Mouse (Mus musculus) hindbrain, embryonic 10.5 days (tissue): ENCODE measurements at regions not wholly inside any gene's neighbourhood (a gene's known extent, or its start where the extent isn't known, plus 50 kb on each side); places are given as distances from the start of the nearest gene placed in this dataset.

Source experiments
- DNase-seq: peaks from one replicate; pipeline ENCODE4 v3.0.0-alpha.2; 2017; ENCODE audit warnings: low spot score
- H3K27ac ChIP-seq: fragments of 300-500 bp; sonication (generic); 2 replicates; pipeline ENCODE4 v1.5.1; 2016; ENCODE audit warnings: mild to moderate bottlenecking, moderate library complexity
- H3K27me3 ChIP-seq: fragments of 300-500 bp; sonication (generic); 2 replicates; pipeline ENCODE4 v1.6.1; 2016; ENCODE audit warnings: mild to moderate bottlenecking; ENCODE audit not compliant: poor library complexity, insufficient read depth, severe bottlenecking
- H3K36me3 ChIP-seq: fragments of 300-500 bp; sonication (generic); 2 replicates; pipeline ENCODE4 v1.6.1; 2016; ENCODE audit warnings: mild to moderate bottlenecking, moderate library complexity
- H3K4me1 ChIP-seq: fragments of 300-500 bp; sonication (generic); replicated peaks from 2 replicates; pipeline ENCODE4 v1.6.1; 2016; ENCODE audit warnings: mild to moderate bottlenecking
- H3K4me3 ChIP-seq: fragments of 300-500 bp; sonication (generic); 2 replicates; pipeline ENCODE4 v1.5.1; 2016; ENCODE audit warnings: mild to moderate bottlenecking, moderate library complexity
- H3K9me3 ChIP-seq: fragments of 300-500 bp; sonication (generic); 2 replicates; pipeline ENCODE4 v1.6.1; 2016; ENCODE audit warnings: mild to moderate bottlenecking, moderate library complexity
- WGBS: fragments of 180-500 bp; shearing (Covaris S2); methylation state at CpG from one replicate; pipeline ENCODE4 v1.1.7; 2016; 5-methylcytosine and 5-hydroxymethylcytosine counted together

DNA sequence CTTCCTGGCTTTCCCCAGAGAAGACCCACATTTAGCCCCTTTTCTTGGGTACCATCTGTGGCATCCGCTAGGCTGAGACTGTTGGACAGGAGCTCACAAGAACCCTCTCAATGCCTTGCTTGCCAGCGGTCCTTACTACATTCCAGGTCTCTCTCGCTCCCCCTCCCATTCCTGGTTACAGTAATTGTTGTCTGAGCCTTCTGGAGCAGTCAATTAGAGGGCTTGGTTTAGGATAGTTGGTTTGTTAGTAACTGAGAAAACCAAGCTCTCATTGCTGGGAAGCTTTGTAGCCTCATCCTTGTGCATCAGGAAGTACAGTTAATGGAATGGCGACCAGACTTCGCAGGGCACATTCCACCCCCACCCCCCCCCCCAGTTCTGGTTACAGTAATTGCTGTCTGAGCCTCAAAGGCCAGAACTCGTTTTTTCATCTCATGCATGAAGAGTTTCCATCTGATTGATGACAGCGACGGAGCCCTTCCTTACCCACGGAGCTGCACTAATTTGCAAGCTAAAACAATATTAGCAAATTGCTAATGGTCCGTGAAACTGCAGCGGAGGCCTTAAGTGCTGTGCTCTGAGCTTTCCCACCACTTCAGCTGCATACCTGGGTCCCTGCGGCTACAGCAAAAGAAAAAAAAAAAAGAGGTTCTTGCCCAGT is 239.6 kb upstream of the Zdhhc25 start:
- Histone ChIP-seq H3K4me3 (no peak overlapping the region), H3K4me1 (peaks cover 22% of the 10 kb centered on the region), H3K9me3 (no peaks in the 10 kb centered on the region), H3K27me3 (no peaks in the 10 kb centered on the region), H3K36me3 (no peaks in the 10 kb centered on the region), H3K27ac (no peak overlapping the region)
- 52% methylated on average over 12 of the region's 12 CpGs for WGBS
- DNase-seq: no peak

DNA sequence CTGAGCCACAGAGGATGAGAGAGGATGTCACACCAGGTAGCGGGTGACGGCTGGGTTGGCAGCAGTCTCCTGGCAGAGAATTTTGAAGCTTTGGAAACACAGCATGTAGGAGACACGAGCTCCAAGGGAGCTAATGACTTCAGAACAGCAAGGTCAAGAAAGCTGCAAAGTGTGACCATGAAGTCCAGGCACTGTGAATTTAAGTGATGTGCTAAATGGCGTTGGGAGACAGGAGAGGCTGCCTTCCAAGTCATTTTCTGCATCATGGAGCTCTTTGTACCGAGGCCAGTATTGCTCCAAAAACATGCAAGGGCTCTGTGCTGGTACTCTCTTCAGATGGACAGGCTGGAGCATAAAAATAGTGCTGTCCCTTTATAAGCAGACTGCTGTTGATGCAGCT is 238.8 kb upstream of the Zdhhc25 start:
- 67% methylated on average over 5 of the region's 5 CpGs for WGBS
- H3K36me3 ChIP-seq: no peaks in the 10 kb centered on the region
- no peaks in the 10 kb centered on the region for H3K9me3 ChIP-seq
- H3K4me1 ChIP-seq: peaks cover 22% of the 10 kb centered on the region
- no peak for DNase-seq
- peak overlapping the region; percentile 13; the same call in 1 of the 2 replicates for H3K27ac ChIP-seq
- no peak overlapping the region for H3K4me3 ChIP-seq
- H3K27me3 ChIP-seq: no peaks in the 10 kb centered on the region

DNA sequence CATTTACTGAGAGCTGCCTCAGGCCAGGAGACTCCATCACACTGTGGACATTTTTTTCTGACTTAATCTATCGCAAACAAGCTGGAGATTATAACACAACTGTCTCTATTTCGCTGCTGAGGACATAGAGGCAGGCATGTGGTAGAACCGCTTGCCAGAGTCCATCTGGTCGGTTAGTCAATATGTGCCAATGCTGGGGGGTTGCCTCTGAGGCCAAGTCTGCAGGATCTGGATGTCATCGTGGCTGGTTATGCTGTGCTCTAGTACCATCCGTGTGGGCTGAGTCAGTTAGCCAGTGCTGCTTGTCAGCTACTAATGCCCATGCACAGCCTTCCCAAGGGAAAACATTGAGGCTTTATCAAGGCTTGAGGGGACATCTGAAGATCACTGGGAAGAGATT is 237.1 kb upstream of the Zdhhc25 start:
- Histone ChIP-seq H3K4me1 (peaks cover 22% of the 10 kb centered on the region), H3K36me3 (no peaks in the 10 kb centered on the region), H3K9me3 (no peaks in the 10 kb centered on the region), H3K27me3 (no peaks in the 10 kb centered on the region), H3K27ac (no peak overlapping the region), H3K4me3 (no peak overlapping the region)
- DNase-seq: no peak
- 76% methylated on average over 6 of the region's 6 CpGs for WGBS

DNA sequence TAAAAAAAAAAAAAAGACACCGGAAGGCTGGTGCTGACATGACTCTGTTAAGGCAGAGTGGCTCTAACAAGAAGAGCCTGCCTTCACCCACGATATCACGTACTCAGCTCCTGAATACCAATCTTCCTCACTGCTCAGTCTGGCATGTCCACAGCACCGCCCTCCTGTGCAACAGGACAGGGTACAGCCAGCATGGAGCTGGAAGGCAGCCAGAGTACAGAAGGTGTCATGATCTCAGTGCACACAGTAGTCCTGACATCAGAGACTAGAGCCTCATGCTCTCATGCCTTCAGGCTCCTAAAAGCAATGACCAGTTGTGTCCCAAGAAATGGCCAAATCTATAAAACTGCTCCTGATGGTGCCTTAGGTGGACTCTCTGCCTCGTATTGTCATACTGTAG is 229.7 kb upstream of the Zdhhc25 start:
- no peak for DNase-seq
- H3K27me3 ChIP-seq: no peaks in the 10 kb centered on the region
- no peaks in the 10 kb centered on the region for H3K9me3 ChIP-seq
- H3K4me3 ChIP-seq: no peak overlapping the region
- H3K4me1 ChIP-seq: no peaks in the 10 kb centered on the region
- H3K36me3 ChIP-seq: no peaks in the 10 kb centered on the region
- 86% methylated on average over 5 of the region's 5 CpGs for WGBS
- no peak overlapping the region for H3K27ac ChIP-seq

DNA sequence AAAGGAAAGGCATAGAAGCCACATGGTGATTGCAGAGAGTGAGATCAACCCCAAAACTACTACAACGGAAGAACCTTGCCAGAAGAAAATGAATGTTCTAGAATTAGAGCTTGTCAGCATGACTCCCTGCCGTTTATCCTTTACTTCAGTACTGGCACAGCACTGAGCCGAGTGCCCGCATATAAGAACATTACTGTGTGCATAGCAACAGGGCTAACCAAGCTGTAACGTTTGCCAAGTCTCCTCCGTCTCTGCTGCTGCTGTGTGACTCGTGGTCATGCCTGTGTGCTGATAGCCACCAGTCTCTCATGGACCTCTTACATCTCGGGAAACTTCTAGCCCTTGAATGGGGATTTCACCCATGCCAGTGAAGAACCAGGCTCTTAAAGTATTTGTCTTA is 228.1 kb upstream of the Zdhhc25 start:
- no peak overlapping the region for H3K4me3 ChIP-seq
- H3K27me3 ChIP-seq: no peaks in the 10 kb centered on the region
- whole genome bisulfite sequencing: 86% methylated on average over 8 of the region's 8 CpGs
- no peaks in the 10 kb centered on the region for H3K4me1 ChIP-seq
- no peaks in the 10 kb centered on the region for H3K36me3 ChIP-seq
- H3K27ac ChIP-seq: no peak overlapping the region
- no peaks in the 10 kb centered on the region for H3K9me3 ChIP-seq
- DNase-seq: no peak

DNA sequence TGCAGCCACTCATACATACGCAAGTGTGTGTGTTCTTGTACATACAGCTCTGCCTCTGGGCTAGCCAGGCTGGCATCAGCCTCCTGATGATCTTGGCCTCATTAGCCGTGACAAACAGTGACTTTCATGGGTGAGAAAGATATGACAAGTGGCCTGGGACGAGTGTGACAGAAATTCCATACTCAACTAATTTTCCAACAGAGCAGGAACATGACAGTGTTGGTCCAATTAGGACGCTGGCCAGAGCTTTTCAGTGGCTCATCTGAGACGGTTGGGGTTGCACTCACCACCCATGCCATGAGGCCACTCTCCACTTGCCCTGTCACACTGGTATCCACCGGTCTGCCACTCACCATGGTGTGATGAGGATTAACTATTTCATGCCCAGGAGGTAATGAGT is 226.2 kb upstream of the Zdhhc25 start:
- H3K4me1 ChIP-seq: peaks cover 2% of the 10 kb centered on the region; the same call in 1 of the 2 replicates
- peaks cover 7% of the 10 kb centered on the region; the same call in 1 of the 2 replicates for H3K27me3 ChIP-seq
- DNase-seq: no peak
- no peaks in the 10 kb centered on the region for H3K9me3 ChIP-seq
- WGBS: 70% methylated on average over 6 of the region's 6 CpGs
- no peak overlapping the region for H3K4me3 ChIP-seq
- no peak overlapping the region for H3K27ac ChIP-seq
- H3K36me3 ChIP-seq: no peaks in the 10 kb centered on the region

DNA sequence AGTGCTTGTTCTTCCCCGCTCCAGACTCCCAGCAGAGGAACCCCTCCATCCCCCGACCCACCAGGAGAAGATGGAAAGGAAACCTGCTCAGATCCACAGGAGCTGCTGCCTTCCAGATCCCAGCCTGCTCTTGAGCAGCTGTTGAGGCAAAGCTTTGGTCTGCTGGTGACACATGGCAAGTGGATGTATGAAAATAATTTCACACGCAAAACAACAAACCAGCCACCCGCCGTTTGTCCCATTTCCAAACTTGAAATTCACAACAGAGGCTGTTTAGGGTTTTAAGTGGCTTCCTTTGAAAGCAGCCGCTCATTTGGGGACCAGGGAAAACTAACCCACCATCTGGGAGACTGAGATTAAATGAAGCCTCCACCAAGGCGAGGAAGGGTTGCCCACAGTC is 220.8 kb upstream of the Zdhhc25 start:
- peak overlapping the region; percentile 6; the same call in 1 of the 2 replicates for H3K27ac ChIP-seq
- H3K36me3 ChIP-seq: no peaks in the 10 kb centered on the region
- no peaks in the 10 kb centered on the region for H3K9me3 ChIP-seq
- no peak for DNase-seq
- 80% methylated on average over 7 of the region's 7 CpGs for WGBS
- H3K4me1 ChIP-seq: peaks cover 29% of the 10 kb centered on the region
- peaks cover 18% of the 10 kb centered on the region; the same call in 1 of the 2 replicates for H3K27me3 ChIP-seq
- H3K4me3 ChIP-seq: no peak overlapping the region

DNA sequence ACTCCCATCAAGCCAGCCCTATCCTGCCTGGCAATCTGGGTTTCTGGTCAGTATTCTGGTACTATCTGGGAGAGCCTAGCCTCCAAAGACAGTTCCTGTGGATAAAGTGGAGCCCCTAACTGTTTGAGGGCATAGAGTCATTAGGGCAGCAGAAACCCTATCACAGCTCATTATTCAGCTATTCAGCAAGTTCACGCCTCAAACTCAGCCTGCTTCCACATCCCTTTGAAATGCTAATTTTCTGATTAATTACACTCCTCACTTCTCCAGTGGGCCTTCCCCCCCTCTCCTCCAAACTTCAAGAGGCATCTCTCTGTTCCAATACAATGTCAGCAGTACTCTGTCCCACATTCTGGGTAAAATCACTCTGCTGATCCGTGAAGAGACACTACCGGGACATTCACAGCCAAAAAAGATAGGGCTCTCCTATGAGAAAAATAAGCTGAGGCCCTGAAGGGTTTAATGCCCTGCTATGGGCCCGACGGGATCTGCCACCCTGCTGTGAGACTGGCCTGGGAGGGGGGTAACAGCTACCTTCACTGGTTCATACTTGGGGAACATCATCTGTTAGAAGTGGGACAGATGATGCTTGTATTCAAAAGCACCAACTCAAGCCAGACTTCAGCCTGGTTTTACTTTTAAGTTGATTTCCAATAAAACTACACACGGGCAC is 220.0 kb upstream of the Zdhhc25 start:
- H3K4me3 ChIP-seq: no peak overlapping the region
- H3K27me3 ChIP-seq: peaks cover 18% of the 10 kb centered on the region; the same call in 1 of the 2 replicates
- H3K9me3 ChIP-seq: no peaks in the 10 kb centered on the region
- 0 out of 2 replicates have a peak overlapping the region, but pooled peaks have one; percentile 19 for H3K27ac ChIP-seq
- no peak for DNase-seq
- H3K4me1 ChIP-seq: peaks cover 29% of the 10 kb centered on the region
- H3K36me3 ChIP-seq: no peaks in the 10 kb centered on the region
- 16% methylated on average over 6 of the region's 6 CpGs for WGBS

DNA sequence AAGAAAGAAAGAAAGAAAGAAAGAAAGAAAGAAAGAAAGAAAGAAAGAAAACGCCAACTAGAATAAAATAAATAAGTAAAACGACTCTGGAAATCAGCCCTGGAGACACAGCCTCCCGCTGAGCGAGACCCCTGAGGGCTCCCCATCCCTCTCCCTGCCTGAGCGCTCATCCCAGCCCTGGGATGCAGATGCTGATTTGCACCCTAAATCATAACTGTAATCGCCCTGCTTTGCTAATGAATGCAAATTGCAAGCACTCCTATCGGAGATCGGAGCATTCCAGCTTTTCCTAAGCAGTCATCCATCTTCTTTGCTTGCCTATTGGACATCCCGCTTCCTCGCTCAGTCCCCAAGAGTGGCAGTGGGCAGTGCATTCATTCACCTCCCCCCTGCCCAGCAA is 218.7 kb upstream of the Zdhhc25 start:
- no peaks in the 10 kb centered on the region for H3K9me3 ChIP-seq
- H3K4me3 ChIP-seq: no peak overlapping the region
- H3K36me3 ChIP-seq: no peaks in the 10 kb centered on the region
- no peak for DNase-seq
- H3K27me3 ChIP-seq: peaks cover 18% of the 10 kb centered on the region; the same call in 1 of the 2 replicates
- H3K4me1 ChIP-seq: peaks cover 29% of the 10 kb centered on the region
- 39% methylated on average over 10 of the region's 10 CpGs for WGBS
- H3K27ac ChIP-seq: no peak overlapping the region

DNA sequence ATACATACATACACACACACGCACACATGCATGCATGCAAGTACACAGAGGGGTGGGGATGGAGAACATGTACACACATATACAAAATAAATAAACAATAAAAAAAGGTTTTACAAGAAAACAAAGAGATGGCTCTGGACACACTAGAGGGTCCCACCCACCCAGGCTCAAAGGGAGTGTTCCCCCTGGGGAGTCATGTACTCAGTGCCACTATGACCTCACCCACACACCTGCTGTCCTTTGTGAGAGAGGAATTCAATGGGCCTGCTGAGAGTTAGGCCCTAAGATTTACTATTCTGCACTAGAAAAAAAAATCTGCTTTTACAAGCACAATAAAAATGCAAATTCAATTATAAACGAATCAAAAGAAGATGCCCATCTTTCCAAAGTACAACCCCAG is 214.2 kb upstream of the Zdhhc25 start:
- H3K36me3 ChIP-seq: no peaks in the 10 kb centered on the region
- 0 out of 2 replicates have a peak, but pooled peaks cover 5% of the 10 kb centered on the region for H3K9me3 ChIP-seq
- no peak for DNase-seq
- H3K27ac ChIP-seq: no peak overlapping the region
- WGBS: 81% methylated on average over 2 of the region's 2 CpGs
- no peak overlapping the region for H3K4me3 ChIP-seq
- H3K4me1 ChIP-seq: peaks cover 7% of the 10 kb centered on the region
- peaks cover 10% of the 10 kb centered on the region; the same call in 1 of the 2 replicates for H3K27me3 ChIP-seq

DNA sequence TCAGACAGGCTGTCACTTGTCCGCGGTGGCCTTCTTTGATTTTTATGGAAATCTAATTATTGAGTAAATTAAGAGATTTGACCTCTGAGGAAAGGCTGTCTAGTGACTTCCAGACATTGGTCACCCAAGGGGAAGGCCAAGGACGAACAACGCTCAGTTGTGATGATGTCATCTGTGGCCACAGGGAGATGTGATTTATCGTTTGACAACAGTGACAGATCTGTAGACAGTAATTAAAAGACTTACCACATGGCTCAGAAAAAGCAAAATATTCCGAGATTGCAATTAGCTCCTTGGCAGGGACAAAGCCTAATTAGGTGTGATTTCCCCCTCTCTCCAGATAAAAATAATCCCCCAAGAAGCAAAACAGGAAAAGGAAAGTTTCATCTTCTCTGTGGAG is 213.4 kb upstream of the Zdhhc25 start:
- no peak for DNase-seq
- H3K27ac ChIP-seq: no peak overlapping the region
- 0 out of 2 replicates have a peak, but pooled peaks cover 5% of the 10 kb centered on the region for H3K9me3 ChIP-seq
- H3K36me3 ChIP-seq: no peaks in the 10 kb centered on the region
- no peak overlapping the region for H3K4me3 ChIP-seq
- H3K27me3 ChIP-seq: peaks cover 8% of the 10 kb centered on the region; the same call in 1 of the 2 replicates
- WGBS: 74% methylated on average over 6 of the region's 6 CpGs
- peaks cover 3% of the 10 kb centered on the region for H3K4me1 ChIP-seq

DNA sequence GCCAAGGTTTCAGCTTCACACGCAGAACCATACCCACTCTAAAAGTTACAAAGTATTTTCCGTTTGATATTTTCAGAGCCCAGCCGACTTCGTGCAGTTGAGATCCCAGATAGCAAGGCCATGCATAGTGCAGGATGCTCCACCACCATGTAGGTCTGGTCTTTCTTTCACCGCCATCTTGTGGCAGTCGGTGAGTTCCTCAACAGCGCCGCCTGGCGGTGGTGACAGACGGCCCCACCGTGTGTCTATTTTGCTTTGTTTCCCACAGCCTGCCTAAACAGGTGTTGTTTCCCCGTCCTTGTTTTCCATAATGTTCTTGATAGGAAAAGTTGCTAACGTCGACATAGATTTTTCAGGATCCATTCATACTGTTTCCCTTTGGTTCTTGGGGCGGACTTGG is 208.3 kb upstream of the Zdhhc25 start:
- no peak overlapping the region for H3K27ac ChIP-seq
- H3K9me3 ChIP-seq: 0 out of 2 replicates have a peak, but pooled peaks cover 8% of the 10 kb centered on the region
- no peak for DNase-seq
- no peaks in the 10 kb centered on the region for H3K27me3 ChIP-seq
- 83% methylated on average over 15 of the region's 15 CpGs for WGBS
- no peaks in the 10 kb centered on the region for H3K4me1 ChIP-seq
- no peaks in the 10 kb centered on the region for H3K36me3 ChIP-seq
- no peak overlapping the region for H3K4me3 ChIP-seq

DNA sequence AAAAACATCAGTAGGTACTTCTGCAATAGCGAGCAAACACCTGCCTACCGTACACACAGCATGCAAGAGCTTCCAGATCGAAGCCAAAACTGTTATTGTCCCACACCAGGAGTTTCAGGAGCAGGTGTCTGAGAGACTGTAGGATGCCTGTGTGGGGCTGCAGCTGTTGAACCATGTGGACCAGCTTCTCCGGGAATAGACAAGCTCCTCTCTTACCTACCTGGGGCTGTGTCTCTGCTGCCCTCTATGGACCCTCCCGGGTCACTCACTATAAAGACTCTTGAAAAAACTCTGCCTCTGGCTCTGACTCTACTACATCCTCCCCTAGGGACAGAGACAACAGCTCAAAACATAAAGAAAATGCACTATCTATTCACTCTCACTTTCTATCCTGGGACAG is 201.0 kb upstream of the Zdhhc25 start:
- Histone ChIP-seq H3K27ac (no peak overlapping the region), H3K27me3 (0 out of 2 replicates have a peak, but pooled peaks cover 6% of the 10 kb centered on the region), H3K9me3 (0 out of 2 replicates have a peak, but pooled peaks cover 1% of the 10 kb centered on the region), H3K36me3 (no peaks in the 10 kb centered on the region), H3K4me3 (no peak overlapping the region), H3K4me1 (peaks cover 8% of the 10 kb centered on the region; the same call in 1 of the 2 replicates)
- 55% methylated on average over 5 of the region's 5 CpGs for WGBS
- no peak for DNase-seq
